Mouse (Mus musculus): ENCODE measurements around the gene Nav1. TPM values are rescaled to one million over a fixed set of nuclear protein-coding genes. Genes with fewer than 3 reads are reported as not detected.

The Nav1 gene
- total and polyA plus RNA-seq, 2 experiments from 2014 or later, result 39.9 to 90.0 TPM

- H3K4me1 ChIP-seq (ENCODE audit: insufficient read depth, low read length), result peaks cover 15% of the 10 kb centered on the region
- no peak overlapping the region for H3K4me2 ChIP-seq (ENCODE audit: low read depth, low read length)
- no peaks in the 10 kb centered on the region for H3K27me3 ChIP-seq (ENCODE audit: insufficient read depth, low read length)
- H3K9ac ChIP-seq (replicated peaks; ENCODE audit: low read length), result no peak overlapping the region
- no peak for ATAC-seq
- no peaks in the 10 kb centered on the region for H3K36me3 ChIP-seq (ENCODE audit: insufficient read depth, low read length)
- H3K9me3 ChIP-seq (ENCODE audit: low read length), result no peaks in the 10 kb centered on the region
- 73% methylated on average over 10 of the region's 10 CpGs for WGBS
- H3K4me3 ChIP-seq (ENCODE audit: low read length), result no peak overlapping the region
- no peak for TF ChIP-seq CTCF (IDR thresholded peaks at IDR 0.05; ENCODE audit: low read depth)
- H3K27ac ChIP-seq, result no peak overlapping the region
- no peak for DNase-seq (ENCODE audit: low spot score)
Observed at GRCm38 (mm10) chr1:135516511-135517305, 90.4 kb downstream of the Nav1 start.

GRCm38 (mm10) chr1:135515633-135516238, 91.4 kb downstream of the Nav1 start:
- H3K9me3 ChIP-seq (ENCODE audit: low read length), result no peaks in the 10 kb centered on the region
- H3K27ac ChIP-seq, result no peak overlapping the region
- no peaks in the 10 kb centered on the region for H3K36me3 ChIP-seq (ENCODE audit: insufficient read depth, low read length)
- ATAC-seq (no peak), DNase-seq (ENCODE audit: low spot score) (no peak)
- 81% methylated on average over 12 of the region's 12 CpGs for WGBS
- no peak overlapping the region for H3K9ac ChIP-seq (replicated peaks; ENCODE audit: low read length)
- peaks cover 23% of the 10 kb centered on the region for H3K4me1 ChIP-seq (ENCODE audit: insufficient read depth, low read length)
- H3K4me3 ChIP-seq (ENCODE audit: low read length), result no peak overlapping the region
- H3K27me3 ChIP-seq (ENCODE audit: insufficient read depth, low read length), result no peaks in the 10 kb centered on the region
- no peak overlapping the region for H3K4me2 ChIP-seq (ENCODE audit: low read depth, low read length)
- no peak for TF ChIP-seq CTCF (IDR thresholded peaks at IDR 0.05; ENCODE audit: low read depth)

GRCm38 (mm10) chr1:135514913-135515632, 92.0 kb downstream of the Nav1 start:
- ATAC-seq (no peak), DNase-seq (ENCODE audit: low spot score) (peak; percentile 27)
- no peaks in the 10 kb centered on the region for H3K27me3 ChIP-seq (ENCODE audit: insufficient read depth, low read length)
- peaks cover 27% of the 10 kb centered on the region for H3K4me1 ChIP-seq (ENCODE audit: insufficient read depth, low read length)
- 71% methylated on average over 9 of the region's 9 CpGs for WGBS
- no peaks in the 10 kb centered on the region for H3K36me3 ChIP-seq (ENCODE audit: insufficient read depth, low read length)
- no peak for TF ChIP-seq CTCF (IDR thresholded peaks at IDR 0.05; ENCODE audit: low read depth)
- H3K4me3 ChIP-seq (ENCODE audit: low read length), result no peak overlapping the region
- no peak overlapping the region for H3K4me2 ChIP-seq (ENCODE audit: low read depth, low read length)
- H3K9ac ChIP-seq (replicated peaks; ENCODE audit: low read length), result no peak overlapping the region
- no peak overlapping the region for H3K27ac ChIP-seq
- no peaks in the 10 kb centered on the region for H3K9me3 ChIP-seq (ENCODE audit: low read length)

GRCm38 (mm10) chr1:135514046-135514445, 93.0 kb downstream of the Nav1 start:
- no peaks in the 10 kb centered on the region for H3K27me3 ChIP-seq (ENCODE audit: insufficient read depth, low read length)
- ATAC-seq (no peak), DNase-seq (ENCODE audit: low spot score) (no peak)
- H3K36me3 ChIP-seq (ENCODE audit: insufficient read depth, low read length), result no peaks in the 10 kb centered on the region
- H3K4me1 ChIP-seq (ENCODE audit: insufficient read depth, low read length), result peaks cover 23% of the 10 kb centered on the region
- H3K9ac ChIP-seq (replicated peaks; ENCODE audit: low read length), result no peak overlapping the region
- TF ChIP-seq CTCF (IDR thresholded peaks at IDR 0.05; ENCODE audit: low read depth), result no peak
- H3K27ac ChIP-seq, result no peak overlapping the region
- H3K4me3 ChIP-seq (ENCODE audit: low read length), result no peak overlapping the region
- no peak overlapping the region for H3K4me2 ChIP-seq (ENCODE audit: low read depth, low read length)
- H3K9me3 ChIP-seq (ENCODE audit: low read length), result no peaks in the 10 kb centered on the region
- WGBS, result 77% methylated on average over 4 of the region's 4 CpGs

GRCm38 (mm10) chr1:135513464-135513863, 93.6 kb downstream of the Nav1 start:
- Histone ChIP-seq H3K4me1 (ENCODE audit: insufficient read depth, low read length) (peaks cover 20% of the 10 kb centered on the region), H3K9me3 (ENCODE audit: low read length) (no peaks in the 10 kb centered on the region), H3K4me2 (ENCODE audit: low read depth, low read length) (no peak overlapping the region), H3K27me3 (ENCODE audit: insufficient read depth, low read length) (no peaks in the 10 kb centered on the region), H3K4me3 (ENCODE audit: low read length) (no peak overlapping the region), H3K27ac (no peak overlapping the region; the same call in 1 of the 2 replicates), H3K36me3 (ENCODE audit: insufficient read depth, low read length) (no peaks in the 10 kb centered on the region), H3K9ac (replicated peaks; ENCODE audit: low read length) (no peak overlapping the region)
- DNase-seq (ENCODE audit: low spot score) (peak; percentile 30), ATAC-seq (no peak)
- WGBS, result 34% methylated on average over 5 of the region's 5 CpGs
- TF ChIP-seq CTCF (IDR thresholded peaks at IDR 0.05; ENCODE audit: low read depth), result no peak

GRCm38 (mm10) chr1:135510346-135510977, 96.6 kb downstream of the Nav1 start:
- peak overlapping the region; percentile 58 for H3K9ac ChIP-seq (replicated peaks; ENCODE audit: low read length)
- DNase-seq (ENCODE audit: low spot score) (peak; percentile 84), ATAC-seq (peak; percentile 83)
- 4% methylated on average over 30 of the region's 30 CpGs for WGBS
- no peak for TF ChIP-seq CTCF (IDR thresholded peaks at IDR 0.05; ENCODE audit: low read depth)
- peaks cover 30% of the 10 kb centered on the region for H3K4me1 ChIP-seq (ENCODE audit: insufficient read depth, low read length)
- no peaks in the 10 kb centered on the region for H3K36me3 ChIP-seq (ENCODE audit: insufficient read depth, low read length)
- H3K27me3 ChIP-seq (ENCODE audit: insufficient read depth, low read length), result no peaks in the 10 kb centered on the region
- peak overlapping the region; percentile 61 for H3K27ac ChIP-seq
- no peaks in the 10 kb centered on the region for H3K9me3 ChIP-seq (ENCODE audit: low read length)
- H3K4me2 ChIP-seq (ENCODE audit: low read depth, low read length), result peak overlapping the region; percentile 86
- H3K4me3 ChIP-seq (ENCODE audit: low read length), result peak overlapping the region; percentile 45
